Mouse (Mus musculus): ENCODE data around the gene 2310011J03Rik.

DNA sequence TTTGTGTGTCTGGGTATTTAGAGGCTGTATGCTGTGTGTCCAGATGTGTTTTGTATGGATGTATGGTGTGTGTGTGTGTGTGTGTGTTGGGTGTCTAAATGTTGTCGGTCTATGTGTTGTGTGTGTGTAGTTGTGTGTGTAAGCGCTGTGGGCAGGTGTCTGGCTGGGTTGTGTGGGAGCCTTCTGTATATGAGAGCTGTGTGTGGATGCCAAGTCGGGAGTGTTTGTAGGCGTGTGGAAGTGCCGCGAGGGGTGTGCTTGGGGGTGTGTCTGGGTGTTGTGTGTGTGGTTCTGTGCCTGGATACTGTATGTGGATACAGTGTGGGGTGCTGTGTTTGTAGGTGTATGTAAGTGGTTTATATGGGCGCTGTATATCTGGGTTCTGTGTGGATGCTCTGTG is 37.0 kb upstream of the 2310011J03Rik start:
- TF ChIP-seq GATA1 (IDR thresholded peaks at IDR 0.05; ENCODE audit: borderline replicate concordance, low read length), result no peak
- TF ChIP-seq FLI1 (IDR thresholded peaks at IDR 0.05; ENCODE audit: low read length), result no peak
